Mouse (Mus musculus): ENCODE measurements around the gene Il17rd. TPM values are rescaled to one million over a fixed set of nuclear protein-coding genes. Genes with fewer than 3 reads are reported as not detected.

Il17rd gene
- total and polyA plus RNA-seq, 2 experiments from 2014 or later = 2.8 to 10.6 TPM

DNA sequence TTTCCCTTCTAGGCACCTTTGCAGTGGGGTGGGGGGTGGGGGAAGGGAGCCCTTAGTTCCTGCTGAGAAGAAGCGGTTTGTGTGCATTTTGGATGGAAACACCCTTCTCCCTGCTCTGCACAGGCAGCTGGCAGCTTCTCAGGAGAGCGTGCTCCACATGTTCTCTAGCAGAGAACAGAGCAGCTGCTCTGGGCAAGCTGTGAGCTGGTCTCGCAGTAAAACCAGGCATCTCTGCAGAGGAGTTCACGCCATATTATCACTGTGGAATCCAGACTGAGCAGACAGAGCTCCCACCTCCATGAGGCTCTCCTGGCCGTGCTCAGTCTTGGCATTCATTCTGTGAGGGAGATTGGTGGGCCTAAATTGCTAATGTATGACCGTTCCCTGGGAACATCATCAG lies 64.0 kb downstream of the Il17rd start:
- no peaks in the 10 kb centered on the region for H3K27me3 ChIP-seq (ENCODE audit: insufficient read depth, low read length)
- peaks cover 8% of the 10 kb centered on the region; the same call in 1 of the 2 replicates for H3K36me3 ChIP-seq (ENCODE audit: insufficient read depth, low read length)
- no peak overlapping the region for H3K4me3 ChIP-seq (ENCODE audit: low read length)
- H3K9me3 ChIP-seq (ENCODE audit: low read length) = no peaks in the 10 kb centered on the region
- H3K9ac ChIP-seq (replicated peaks; ENCODE audit: low read length) = no peak overlapping the region
- peak overlapping the region; percentile 32; the same call in 1 of the 2 replicates for H3K27ac ChIP-seq
- DNase-seq (ENCODE audit: low spot score) (peak; percentile 40), ATAC-seq (peak; percentile 67; the same call in 1 of the 2 replicates)
- no peak for TF ChIP-seq CTCF (IDR thresholded peaks at IDR 0.05; ENCODE audit: low read depth)
- WGBS = 45% methylated on average over 6 of the region's 6 CpGs
- 0 out of 2 replicates have a peak, but pooled peaks cover 3% of the 10 kb centered on the region for H3K4me1 ChIP-seq (ENCODE audit: insufficient read depth, low read length)
- H3K4me2 ChIP-seq (ENCODE audit: low read depth, low read length) = no peak overlapping the region

DNA sequence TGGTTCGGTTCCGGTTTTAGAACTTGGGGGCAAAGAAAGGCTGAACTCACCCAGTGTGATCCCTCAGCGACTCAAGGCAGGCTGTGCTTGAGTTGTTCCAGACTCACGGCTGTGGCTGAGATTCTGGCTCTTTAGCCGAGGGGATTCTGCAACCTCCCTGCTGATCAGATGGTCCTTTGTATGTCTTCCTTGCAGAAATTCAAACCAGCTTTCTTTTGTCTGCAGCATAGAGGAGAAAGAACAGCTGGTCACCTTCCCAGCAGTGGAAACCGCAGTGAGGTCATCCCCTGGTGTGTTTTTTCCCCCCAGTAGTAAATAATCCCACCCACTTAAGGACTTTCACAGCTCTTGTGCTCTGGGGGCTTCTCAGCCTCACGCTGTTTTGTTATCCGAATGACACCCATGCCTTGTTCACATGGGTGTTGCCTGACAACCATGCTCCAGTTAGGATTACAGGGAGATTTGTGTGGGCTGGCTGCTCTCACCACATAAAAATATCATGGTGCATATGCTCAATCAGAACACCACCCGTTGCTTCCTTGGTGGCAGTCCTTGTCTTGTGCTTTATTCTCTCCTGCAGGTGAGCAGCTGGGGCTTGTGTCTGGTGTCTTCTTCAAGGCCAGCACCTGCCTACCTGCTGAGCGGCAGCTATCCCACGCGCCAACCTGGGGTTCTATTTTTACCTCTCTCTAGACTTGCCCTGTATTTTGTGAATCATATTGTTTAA lies 67.2 kb downstream of the Il17rd start:
- 53% methylated on average over 12 of the region's 12 CpGs for WGBS
- DNase-seq (ENCODE audit: low spot score) = no peak
- Histone ChIP-seq H3K4me3 (ENCODE audit: low read length) (no peak overlapping the region), H3K27me3 (ENCODE audit: insufficient read depth, low read length) (no peaks in the 10 kb centered on the region), H3K27ac (no peak overlapping the region), H3K9ac (replicated peaks; ENCODE audit: low read length) (no peak overlapping the region), H3K4me2 (ENCODE audit: low read depth, low read length) (no peak overlapping the region), H3K4me1 (ENCODE audit: insufficient read depth, low read length) (0 out of 2 replicates have a peak, but pooled peaks cover 3% of the 10 kb centered on the region), H3K36me3 (ENCODE audit: insufficient read depth, low read length) (no peaks in the 10 kb centered on the region), H3K9me3 (ENCODE audit: low read length) (no peaks in the 10 kb centered on the region)
- 0 out of 2 replicates have a peak, but pooled peaks have one; percentile 24 for ATAC-seq
- no peak for TF ChIP-seq CTCF (IDR thresholded peaks at IDR 0.05; ENCODE audit: low read depth)

GRCm38 (mm10) chr14:27108748-27109504 lies 70.2 kb downstream of the Il17rd start:
- H3K4me1 ChIP-seq (ENCODE audit: insufficient read depth, low read length) = no peaks in the 10 kb centered on the region
- no peaks in the 10 kb centered on the region for H3K9me3 ChIP-seq (ENCODE audit: low read length)
- H3K27me3 ChIP-seq (ENCODE audit: insufficient read depth, low read length) = peaks cover 10% of the 10 kb centered on the region; the same call in 1 of the 2 replicates
- H3K36me3 ChIP-seq (ENCODE audit: insufficient read depth, low read length) = no peaks in the 10 kb centered on the region
- peak; percentile 39; the same call in 1 of the 2 replicates for TF ChIP-seq CTCF (IDR thresholded peaks at IDR 0.05; ENCODE audit: low read depth)
- ATAC-seq = 0 out of 2 replicates have a peak, but pooled peaks have one; percentile 21
- 65% methylated on average over 6 of the region's 6 CpGs for WGBS
- no peak overlapping the region for H3K27ac ChIP-seq
- no peak overlapping the region for H3K4me3 ChIP-seq (ENCODE audit: low read length)
- peak; percentile 51 for DNase-seq (ENCODE audit: low spot score)
- H3K4me2 ChIP-seq (ENCODE audit: low read depth, low read length) = no peak overlapping the region
- H3K9ac ChIP-seq (replicated peaks; ENCODE audit: low read length) = no peak overlapping the region

DNA sequence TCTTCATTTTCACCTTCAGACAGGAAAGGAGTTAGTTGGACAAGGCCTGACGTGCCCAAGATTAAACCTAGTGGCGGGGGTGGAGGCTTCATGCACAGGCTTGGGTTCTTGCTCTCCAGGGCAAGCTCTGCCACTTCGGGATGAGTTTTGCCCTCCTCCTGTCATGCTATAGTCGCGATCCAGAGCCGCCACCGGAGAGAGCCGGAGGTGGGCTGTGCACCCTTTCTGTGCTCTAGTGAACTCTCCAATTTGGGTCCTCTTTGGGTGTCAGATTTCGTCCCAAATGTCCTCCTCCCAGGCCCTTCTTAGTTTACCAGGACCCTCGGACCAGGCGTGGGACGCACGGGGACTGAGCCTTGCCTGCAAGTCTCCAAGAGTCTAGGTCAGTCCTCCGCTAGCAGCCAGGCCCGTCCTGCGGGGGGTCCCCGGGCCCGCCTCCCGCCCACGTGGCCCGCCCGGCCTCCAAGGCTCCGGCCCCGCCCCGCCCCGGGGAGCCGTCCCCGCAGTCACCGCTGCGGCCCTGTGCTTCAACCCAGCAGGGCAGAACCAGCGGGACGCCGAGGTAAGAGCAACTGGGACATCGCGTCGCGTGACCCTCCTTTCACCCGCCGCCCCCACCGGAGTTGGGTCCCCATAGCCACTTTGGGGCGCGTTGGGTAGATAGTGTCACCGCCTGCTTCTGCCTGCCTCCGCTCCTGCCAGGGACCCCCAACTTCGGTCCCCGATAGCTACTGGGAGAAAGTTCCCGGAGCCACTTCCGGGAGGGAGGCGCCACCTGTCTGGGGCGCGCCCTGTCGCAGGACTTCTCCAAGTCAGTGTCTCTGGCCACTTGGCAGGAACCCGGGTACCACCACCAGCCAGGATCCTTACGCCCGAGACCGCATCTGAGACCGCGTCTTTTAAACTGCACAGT lies 75.9 kb downstream of the Il17rd start, which contains the start of gene Arhgef3:
Arhgef3 (plus strand) TSS at position 538 of the 913 bp plus-strand sequence.
- Histone ChIP-seq H3K4me3 (ENCODE audit: low read length) (peak within 1 kb of the TSS; percentile 47), H3K27ac (no peak within 1 kb of the TSS), H3K9ac (replicated peaks; ENCODE audit: low read length) (peak within 1 kb of the TSS; percentile 28), H3K9me3 (ENCODE audit: low read length) (no peaks in the 10 kb centered on the region), H3K4me2 (ENCODE audit: low read depth, low read length) (peak within 1 kb of the TSS; percentile 96), H3K4me1 (ENCODE audit: insufficient read depth, low read length) (0 out of 2 replicates have a peak, but pooled peaks cover 3% of the 10 kb centered on the region), H3K27me3 (ENCODE audit: insufficient read depth, low read length) (peaks cover 18% of the 10 kb centered on the region; the same call in 1 of the 2 replicates), H3K36me3 (ENCODE audit: insufficient read depth, low read length) (no peaks in the 10 kb centered on the region)
- peak; percentile 75; the same call in 1 of the 2 replicates for ATAC-seq
- WGBS = 2% methylated on average over 49 of the region's 58 CpGs
- DNase-seq (ENCODE audit: low spot score) = peak; percentile 54
- 0 out of 2 replicates have a peak, but pooled peaks have one; percentile 8 for TF ChIP-seq CTCF (IDR thresholded peaks at IDR 0.05; ENCODE audit: low read depth)

DNA sequence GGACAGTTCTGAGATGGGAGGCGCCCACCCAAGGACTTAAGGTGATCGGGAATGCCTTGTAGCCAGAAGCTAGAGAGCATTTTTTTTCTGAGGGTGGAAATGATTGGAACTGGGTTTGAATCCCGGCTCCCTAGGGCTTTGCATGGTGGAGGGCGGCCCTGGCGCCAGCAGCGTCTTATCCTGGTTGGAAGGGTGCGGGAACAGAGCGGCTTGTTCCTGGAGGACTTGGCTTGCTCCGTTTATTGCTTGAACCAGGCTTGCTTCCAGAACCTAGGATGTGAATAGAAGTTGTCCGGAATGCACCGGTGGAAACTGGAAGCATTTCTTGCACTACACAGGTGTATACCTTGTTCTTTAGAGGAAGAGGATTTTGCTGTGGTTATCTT lies 76.5 kb downstream of the Il17rd start:
- no peak for ATAC-seq
- H3K4me1 ChIP-seq (ENCODE audit: insufficient read depth, low read length) = 0 out of 2 replicates have a peak, but pooled peaks cover 3% of the 10 kb centered on the region
- H3K9me3 ChIP-seq (ENCODE audit: low read length) = no peaks in the 10 kb centered on the region
- H3K4me2 ChIP-seq (ENCODE audit: low read depth, low read length) = peak overlapping the region; percentile 96
- WGBS = 22% methylated on average over 11 of the region's 11 CpGs
- TF ChIP-seq CTCF (IDR thresholded peaks at IDR 0.05; ENCODE audit: low read depth) = no peak
- peak overlapping the region; percentile 47 for H3K4me3 ChIP-seq (ENCODE audit: low read length)
- H3K36me3 ChIP-seq (ENCODE audit: insufficient read depth, low read length) = no peaks in the 10 kb centered on the region
- DNase-seq (ENCODE audit: low spot score) = no peak
- no peak overlapping the region; the same call in 1 of the 2 replicates for H3K9ac ChIP-seq (replicated peaks; ENCODE audit: low read length)
- peaks cover 18% of the 10 kb centered on the region; the same call in 1 of the 2 replicates for H3K27me3 ChIP-seq (ENCODE audit: insufficient read depth, low read length)
- H3K27ac ChIP-seq = no peak overlapping the region
